ENCODE assay signal across 8 mouse cellular contexts in genomic region chr17:51177923-51178322, GRCm38 (mm10). TPM values are rescaled to one million over a fixed set of nuclear protein-coding genes. Genes with fewer than 3 reads are reported as not detected.
DNase-seq lines count a peak whose midpoint lies in the region; TF ChIP-seq lines count a peak whose summit lies in the region.

No protein-coding gene starts in this region.

- no peak for TF ChIP-seq POLR2A in brain, embryonic 14.5 days (IDR thresholded peaks at IDR 0.05; ENCODE audit: borderline replicate concordance, extremely low read depth, insufficient read depth, insufficient read length, poor library complexity, severe bottlenecking)

- no peaks in the 10 kb centered on the region for H3K27me3 ChIP-seq in hindbrain, embryonic 10.5 days (ENCODE audit: insufficient read depth, poor library complexity, severe bottlenecking)

- H3K4me3 ChIP-seq in hindbrain, embryonic 10.5 days, result peak overlapping the region; percentile 84
- H3K4me3 ChIP-seq in macrophage (ENCODE audit: inconsistent target), result peak overlapping the region; percentile 50

- peak; percentile 11 for DNase-seq in kidney, adult 18-20 months
- DNase-seq in kidney, adult 11 months, result no peak
- DNase-seq in brain, embryonic 14.5 days (ENCODE audit: low read depth), result peak; percentile 5
- peak; percentile 6 for DNase-seq in hindbrain, embryonic 10.5 days (ENCODE audit: low spot score)
- no peak for DNase-seq in urinary bladder, postnatal 10 days (ENCODE audit: low spot score)
- DNase-seq in urinary bladder, postnatal 14 days (ENCODE audit: low spot score), result no peak
- no peak for DNase-seq in frontal cortex, postnatal 25 days (ENCODE audit: low spot score in 2 of 2)

- WGBS in hindbrain, embryonic 10.5 days, result 69% methylated on average over 6 of the region's 6 CpGs
- WGBS in macrophage (ENCODE audit: missing documents), result 33% methylated on average over 6 of the region's 6 CpGs

- H3K79me2 ChIP-seq in macrophage (ENCODE audit: inconsistent target), result peaks cover 52% of the 10 kb centered on the region

- peak overlapping the region; percentile 100 for H3K27ac ChIP-seq in hindbrain, embryonic 10.5 days
- H3K27ac ChIP-seq in macrophage, result peak overlapping the region; percentile 82

- no peak for TF ChIP-seq CTCF in brain, embryonic 14.5 days (IDR thresholded peaks at IDR 0.05; ENCODE audit: borderline replicate concordance, extremely low read depth, insufficient read depth, insufficient read length)

- H3K4me1 ChIP-seq in hindbrain, embryonic 10.5 days (replicated peaks), result peaks cover 9% of the 10 kb centered on the region

- H3K9me3 ChIP-seq in hindbrain, embryonic 10.5 days, result no peaks in the 10 kb centered on the region

- H3K36me3 ChIP-seq in hindbrain, embryonic 10.5 days, result no peaks in the 10 kb centered on the region
- no peaks in the 10 kb centered on the region for H3K36me3 ChIP-seq in macrophage (ENCODE audit: inconsistent target)

RNA-seq across cellular contexts. Expression of gene Tbc1d5, which starts 1.2 kb away (rescaled TPM):
- polyA plus RNA-seq in brain, embryonic 14.5 days (2012; rRNA removed), result 8.3 and 11.0 TPM in 2 replicates
- polyA plus RNA-seq in hindbrain, embryonic 10.5 days (2016; fragmentation: Nextera tagmentation; extraction: Ambion mirVana), result 9.3 and 11.6 TPM in 2 replicates
- total RNA-seq in macrophage (2018; cell fraction: chromatin; rRNA removed), result 100 to 1,000 TPM in 24 of 26 experiments, 10 to 100 TPM in 2; 61.8 to 223 (median 155) TPM
- 10 to 100 TPM; 27.4 to 46.7 (median 35.2) TPM for total RNA-seq in macrophage (2018; cell fraction: cytosol; rRNA removed)
- total RNA-seq in macrophage (2018; cell fraction: nucleus; rRNA removed), result 100 to 1,000 TPM in 12 of 26 experiments, 10 to 100 TPM in 14; 35.4 to 160 (median 90.7) TPM
- 29.9 to 49.6 TPM (median 30.8 TPM) in 3 replicates for polyA plus RNA-seq in macrophage (2018)

Comparison
In these comparisons a context has a peak if more than half of its experiments do, and no peak if none do; other contexts are left out.
1. DNase-seq: peak in kidney, adult 18-20 months (single experiment), brain, embryonic 14.5 days (single experiment) and hindbrain, embryonic 10.5 days (single experiment); none in kidney, adult 11 months (single experiment), urinary bladder, postnatal 10 days (single experiment), urinary bladder, postnatal 14 days (single experiment) and frontal cortex, postnatal 25 days (0 of 2).